Mouse (Mus musculus) stomach, embryonic 16.5 days (tissue): ENCODE measurements around the gene Rsph3a. TPM values are rescaled to one million over a fixed set of nuclear protein-coding genes. Genes with fewer than 3 reads are reported as not detected.
"Not testable (repeated sequence)": the region's sequence is repeated elsewhere in the genome, so short reads cannot be mapped to it uniquely, and the experiment has no call there.

Experiments used
- ATAC-seq: fragments of 200-750 bp; cut with Nextera tagmentation; 2 replicates; pipeline ENCODE4 v1.8.0; 2017; ENCODE audit warnings: moderate number of reproducible peaks, moderate TSS enrichment; ENCODE audit not compliant: insufficient read depth, low FRiP score
- H3K27ac ChIP-seq: fragments of 300-500 bp; sonication (generic); 2 replicates; pipeline ENCODE4 v1.5.1; 2014; ENCODE audit warnings: low read length
- H3K27me3 ChIP-seq: fragments of 300-500 bp; sonication (generic); 2 replicates; pipeline ENCODE4 v1.6.1; 2014; ENCODE audit warnings: low read length, control low read depth, mixed read lengths; ENCODE audit not compliant: control insufficient read depth, insufficient read depth
- H3K36me3 ChIP-seq: fragments of 300-500 bp; sonication (generic); 2 replicates; pipeline ENCODE4 v1.6.1; 2014; ENCODE audit warnings: low read length; ENCODE audit not compliant: control insufficient read depth, insufficient read depth
- H3K4me1 ChIP-seq: fragments of 300-500 bp; sonication (generic); 2 replicates; pipeline ENCODE4 v1.6.1; 2014; ENCODE audit warnings: low read length, control low read depth, mixed read lengths; ENCODE audit not compliant: control insufficient read depth, insufficient read depth
- H3K4me2 ChIP-seq: fragments of 300-500 bp; sonication (generic); 2 replicates; pipeline ENCODE4 v1.6.1; 2014; ENCODE audit warnings: low read depth, low read length, mixed read lengths
- H3K4me3 ChIP-seq: fragments of 300-500 bp; sonication (generic); replicated peaks from 2 replicates; pipeline ENCODE4 v1.5.1; 2014; ENCODE audit warnings: mild to moderate bottlenecking, low read length
- H3K9ac ChIP-seq: fragments of 300-500 bp; sonication (generic); 2 replicates; pipeline ENCODE4 v1.6.1; 2014; ENCODE audit warnings: low read length
- H3K9me3 ChIP-seq: fragments of 300-500 bp; sonication (generic); replicated peaks from 2 replicates; pipeline ENCODE4 v1.6.1; 2016; ENCODE audit warnings: low read length, control low read depth; ENCODE audit not compliant: control insufficient read depth
- WGBS: fragments of 180-500 bp; shearing (Covaris S2); extraction: QIAGEN DNeasy Blood & Tissue Kit; methylation state at CpG from one replicate; pipeline ENCODE4 v1.1.7; 2014; 5-methylcytosine and 5-hydroxymethylcytosine counted together
- polyA plus RNA-seq: library from polyadenylated mRNA; unstranded; fragments of >200 nt; fragmentation: Nextera tagmentation; extraction: Ambion mirVana; gene quantifications from 2 replicates; pipeline ENCODE4 v1.2.1, GENCODE M21; 2015

Rsph3a gene
- polyA plus RNA-seq, 1 experiment from 2014 or later, result 59.4 TPM

- not testable (repeated sequence) for H3K9me3 ChIP-seq, H3K4me1 ChIP-seq, H3K4me3 ChIP-seq, H3K4me2 ChIP-seq, H3K9ac ChIP-seq, H3K27ac ChIP-seq, ATAC-seq, H3K27me3 ChIP-seq, H3K36me3 ChIP-seq
- no CpG with 5 or more reads among the region's 4 CpGs for WGBS
Measured at GRCm38 (mm10) chr17:7951333-7951732, 5.9 kb downstream of the Rsph3a start.

GRCm38 (mm10) chr17:7957242-7957641 lies 11.8 kb downstream of the Rsph3a start:
- not testable (repeated sequence) for H3K4me2 ChIP-seq, H3K36me3 ChIP-seq, H3K27me3 ChIP-seq, H3K9ac ChIP-seq, H3K4me1 ChIP-seq, H3K9me3 ChIP-seq, H3K27ac ChIP-seq, H3K4me3 ChIP-seq, ATAC-seq
- WGBS, result 86% methylated on average over 7 of the region's 9 CpGs

- H3K9me3 ChIP-seq, H3K4me2 ChIP-seq, H3K4me1 ChIP-seq, ATAC-seq, H3K36me3 ChIP-seq, H3K9ac ChIP-seq, H3K27me3 ChIP-seq, H3K27ac ChIP-seq, H3K4me3 ChIP-seq: not testable (repeated sequence)
- 79% methylated on average over 4 of the region's 4 CpGs for WGBS
Measured at GRCm38 (mm10) chr17:7963333-7963732, 17.9 kb downstream of the Rsph3a start.

- H3K4me2 ChIP-seq, H3K27me3 ChIP-seq, H3K36me3 ChIP-seq, ATAC-seq, H3K9ac ChIP-seq, H3K9me3 ChIP-seq, H3K4me1 ChIP-seq, H3K4me3 ChIP-seq, H3K27ac ChIP-seq: not testable (repeated sequence)
- 79% methylated on average over 2 of the region's 2 CpGs for WGBS
Measured at GRCm38 (mm10) chr17:7964398-7964797, 19.0 kb downstream of the Rsph3a start.

GRCm38 (mm10) chr17:7968490-7968889 lies 23.1 kb downstream of the Rsph3a start:
- H3K9me3 ChIP-seq, H3K9ac ChIP-seq, H3K4me2 ChIP-seq, H3K27ac ChIP-seq, H3K36me3 ChIP-seq, H3K27me3 ChIP-seq, H3K4me3 ChIP-seq, H3K4me1 ChIP-seq: not testable (repeated sequence)
- peak; percentile 68; the same call in 1 of the 2 replicates for ATAC-seq
- WGBS, result 67% methylated on average over 3 of the region's 5 CpGs

GRCm38 (mm10) chr17:7969782-7970181 lies 24.4 kb downstream of the Rsph3a start:
- H3K27ac ChIP-seq, H3K4me2 ChIP-seq, H3K9me3 ChIP-seq, H3K27me3 ChIP-seq, ATAC-seq, H3K4me3 ChIP-seq, H3K4me1 ChIP-seq, H3K9ac ChIP-seq, H3K36me3 ChIP-seq: not testable (repeated sequence)
- 63% methylated on average over 2 of the region's 6 CpGs for WGBS

- 71% methylated on average over 1 of the region's 2 CpGs for WGBS
- not testable (repeated sequence) for H3K9me3 ChIP-seq, H3K4me2 ChIP-seq, ATAC-seq, H3K4me1 ChIP-seq, H3K27ac ChIP-seq, H3K4me3 ChIP-seq, H3K36me3 ChIP-seq, H3K9ac ChIP-seq, H3K27me3 ChIP-seq
Measured at GRCm38 (mm10) chr17:7983484-7983883, 38.1 kb downstream of the Rsph3a start.

- not testable (repeated sequence) for H3K36me3 ChIP-seq, ATAC-seq, H3K4me2 ChIP-seq, H3K27ac ChIP-seq, H3K27me3 ChIP-seq, H3K4me3 ChIP-seq, H3K4me1 ChIP-seq, H3K9ac ChIP-seq, H3K9me3 ChIP-seq
- 20% methylated on average over 4 of the region's 4 CpGs for WGBS
Measured at GRCm38 (mm10) chr17:7985597-7985996, 40.2 kb downstream of the Rsph3a start.

GRCm38 (mm10) chr17:7987038-7987437 lies 41.6 kb downstream of the Rsph3a start:
- not testable (repeated sequence) for H3K27ac ChIP-seq, H3K4me2 ChIP-seq, H3K9ac ChIP-seq, H3K27me3 ChIP-seq, H3K4me3 ChIP-seq, ATAC-seq, H3K9me3 ChIP-seq, H3K36me3 ChIP-seq, H3K4me1 ChIP-seq
- 70% methylated on average over 7 of the region's 7 CpGs for WGBS

GRCm38 (mm10) chr17:8003248-8003647 lies 57.8 kb downstream of the Rsph3a start:
- ATAC-seq, H3K4me2 ChIP-seq, H3K27ac ChIP-seq, H3K27me3 ChIP-seq, H3K36me3 ChIP-seq, H3K4me1 ChIP-seq, H3K9me3 ChIP-seq, H3K4me3 ChIP-seq, H3K9ac ChIP-seq: not testable (repeated sequence)
- 63% methylated on average over 10 of the region's 10 CpGs for WGBS
